ENCODE assay signal across 9 mouse cellular contexts in genomic region chr16:92443644-92444113, GRCm38 (mm10). TPM values are rescaled to one million over a fixed set of nuclear protein-coding genes. Genes with fewer than 3 reads are reported as not detected.
A peak's percentile ranks its signal among the peaks of the same experiment; 100 is the strongest.
DNase-seq lines count a peak whose midpoint lies in the region; ATAC-seq lines count a peak whose summit lies in the region.
"Had no signal": no experiment of that assay in that cellular context is flagged by ENCODE, and none has a peak within 500 bp of the region (broad histone marks: within the 10 kb centered on the region; RNA-seq: fewer than 3 reads in every experiment).

No protein-coding gene starts in this region.

- H3K4me1 ChIP-seq in heart, embryonic 16.5 days (ENCODE audit: control insufficient read depth, insufficient read depth, low read length), result peaks cover 39% of the 10 kb centered on the region
- H3K4me1 ChIP-seq in limb, embryonic 12.5 days (replicated peaks), result peaks cover 35% of the 10 kb centered on the region
- H3K4me1 ChIP-seq in forebrain, embryonic 13.5 days, result peaks cover 13% of the 10 kb centered on the region; the same call in 1 of the 2 replicates

- H3K4me3 ChIP-seq in heart, embryonic 16.5 days (ENCODE audit: low read length), result no peak overlapping the region
- no peak overlapping the region for H3K4me3 ChIP-seq in limb, embryonic 12.5 days (replicated peaks)
- no peak overlapping the region for H3K4me3 ChIP-seq in forebrain, embryonic 13.5 days

- no peaks in the 10 kb centered on the region for H3K27me3 ChIP-seq in heart, embryonic 16.5 days (ENCODE audit: control insufficient read depth, insufficient read depth, low read length)
- no peaks in the 10 kb centered on the region for H3K27me3 ChIP-seq in limb, embryonic 12.5 days
- no peaks in the 10 kb centered on the region for H3K27me3 ChIP-seq in forebrain, embryonic 13.5 days

- WGBS in heart, embryonic 16.5 days, result 13% methylated on average over 13 of the region's 13 CpGs
- WGBS in limb, embryonic 12.5 days, result 65% methylated on average over 13 of the region's 13 CpGs
- 80% methylated on average over 13 of the region's 13 CpGs for WGBS in forebrain, embryonic 13.5 days

- peak; percentile 77 for DNase-seq in CD4-positive helper T cell, adult 2 months (ENCODE audit: low read depth, low spot score)
- DNase-seq in adrenal gland, adult 8-10 months, result peak; percentile 66
- peak; percentile 12 to 28 for DNase-seq in natural killer cell, adult 2 months (ENCODE audit: low spot score in 2 of 2)
- no peak for DNase-seq in layer of hippocampus, postnatal 10 days (ENCODE audit: low spot score in 2 of 2)

- no peak overlapping the region for H3K4me2 ChIP-seq in heart, embryonic 16.5 days (ENCODE audit: low read depth, low read length)
- no peak overlapping the region for H3K4me2 ChIP-seq in limb, embryonic 12.5 days
- no peak overlapping the region for H3K4me2 ChIP-seq in forebrain, embryonic 13.5 days

- peak; percentile 88 for ATAC-seq in heart, embryonic 16.5 days (replicated peaks; ENCODE audit: extremely low read depth, insufficient read depth, low FRiP score)
- ATAC-seq in limb, embryonic 12.5 days (ENCODE audit: insufficient number of reproducible peaks, insufficient read depth, low FRiP score, low TSS enrichment, low read depth), result no peak
- ATAC-seq in frontal cortex, adult (ENCODE audit: low TSS enrichment), result no peak
- ATAC-seq in forebrain, embryonic 13.5 days, result no peak

- H3K27ac ChIP-seq in heart, embryonic 16.5 days (ENCODE audit: low read length), result peak overlapping the region; percentile 84
- 0 out of 2 replicates have a peak overlapping the region, but pooled peaks have one; percentile 37 for H3K27ac ChIP-seq in limb, embryonic 12.5 days
- no peak overlapping the region for H3K27ac ChIP-seq in forebrain, embryonic 13.5 days
- H3K27ac ChIP-seq: macrophage had no signal

- H3K9ac ChIP-seq in heart, embryonic 16.5 days (ENCODE audit: low read length), result peak overlapping the region; percentile 24; the same call in 1 of the 2 replicates
- H3K9ac ChIP-seq in limb, embryonic 12.5 days (replicated peaks), result no peak overlapping the region
- H3K9ac ChIP-seq in forebrain, embryonic 13.5 days, result no peak overlapping the region

- H3K36me3 ChIP-seq in heart, embryonic 16.5 days (ENCODE audit: control insufficient read depth, insufficient read depth), result no peaks in the 10 kb centered on the region
- peaks cover under 1% of the 10 kb centered on the region for H3K36me3 ChIP-seq in limb, embryonic 12.5 days
- H3K36me3 ChIP-seq in forebrain, embryonic 13.5 days (ENCODE audit: poor library complexity, severe bottlenecking), result 0 out of 2 replicates have a peak, but pooled peaks cover 4% of the 10 kb centered on the region

- H3K9me3 ChIP-seq in heart, embryonic 16.5 days (replicated peaks; ENCODE audit: control insufficient read depth, low read length), result no peaks in the 10 kb centered on the region
- H3K9me3 ChIP-seq in limb, embryonic 12.5 days, result no peaks in the 10 kb centered on the region
- no peaks in the 10 kb centered on the region for H3K9me3 ChIP-seq in forebrain, embryonic 13.5 days (replicated peaks)

RNA-seq across cellular contexts. Expression of gene Rcan1, which starts 27.0 kb away (rescaled TPM):
- total RNA-seq in adrenal gland, adult 8-10 months (2022), result 10 to 100 TPM; 16.0 to 23.4 (median 19.0) TPM
- 80.7 and 89.2 TPM in 2 replicates for polyA plus RNA-seq in heart, embryonic 16.5 days (2015; fragmentation: Nextera tagmentation; extraction: Ambion mirVana)
- 32.3 and 32.6 TPM in 2 replicates for polyA plus RNA-seq in limb, embryonic 12.5 days (2016; fragmentation: Nextera tagmentation; extraction: Ambion mirVana)
- 34.3 and 36.5 TPM in 2 replicates for polyA plus RNA-seq in forebrain, embryonic 13.5 days (2015; fragmentation: Nextera tagmentation; extraction: Ambion mirVana)
- total RNA-seq in layer of hippocampus, postnatal 10 days (2021), result 10 to 100 TPM; 40.4 to 43.8 TPM

RNA-seq across cellular contexts. Expression of gene Clic6, which starts 41.9 kb away (rescaled TPM):
- total RNA-seq in adrenal gland, adult 8-10 months (2022), result under 1 TPM; 0.17 to 0.55 (median 0.32) TPM
- 1.9 and 3.4 TPM in 2 replicates for polyA plus RNA-seq in heart, embryonic 16.5 days (2015; fragmentation: Nextera tagmentation; extraction: Ambion mirVana)
- 1.2 and 1.9 TPM in 2 replicates for polyA plus RNA-seq in limb, embryonic 12.5 days (2016; fragmentation: Nextera tagmentation; extraction: Ambion mirVana)
- 3.6 and 5.6 TPM in 2 replicates for polyA plus RNA-seq in forebrain, embryonic 13.5 days (2015; fragmentation: Nextera tagmentation; extraction: Ambion mirVana)
- 1 to 10 TPM in 1 of 2 experiments, under 1 TPM in 1; 0.56 to 5.3 TPM for total RNA-seq in layer of hippocampus, postnatal 10 days (2021)
- polyA plus RNA-seq: macrophage had no signal

Comparison
In these comparisons a context has a peak if more than half of its experiments do, and no peak if none do; other contexts are left out.
1. DNase-seq: peak in CD4-positive helper T cell, adult 2 months (single experiment), adrenal gland, adult 8-10 months (single experiment) and natural killer cell, adult 2 months (2 of 2); none in layer of hippocampus, postnatal 10 days (0 of 2).